Mouse (Mus musculus): ENCODE results near the gene Dnali1. TPM values are rescaled to one million over a fixed set of nuclear protein-coding genes. Genes with fewer than 3 reads are reported as not detected.

Dnali1 gene
- total and polyA plus RNA-seq, 2 experiments from 2014 or later, result 1.3 to 3.1 TPM

DNA sequence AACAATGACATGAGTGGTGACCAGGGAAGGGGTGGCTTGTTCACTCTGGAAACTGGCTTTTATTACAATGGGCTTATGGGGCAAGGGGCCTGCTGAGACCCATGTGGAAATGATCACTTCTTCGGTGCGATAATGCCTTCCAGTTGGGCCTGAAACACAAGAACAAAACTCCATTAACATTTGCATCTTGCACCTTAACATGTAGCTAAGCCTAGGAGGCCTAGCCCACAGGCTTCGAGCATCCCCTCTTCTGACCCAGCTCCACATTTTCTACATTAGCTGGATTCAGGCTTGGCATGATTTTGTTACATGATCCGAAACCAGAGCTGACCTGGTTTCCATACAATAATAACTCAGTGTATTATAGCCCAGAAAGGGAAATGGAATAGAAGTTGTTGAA is 9.0 kb downstream of the Dnali1 start:
- H3K9me3 ChIP-seq (ENCODE audit: low read length), result no peaks in the 10 kb centered on the region
- no peak for DNase-seq (ENCODE audit: low spot score)
- no peaks in the 10 kb centered on the region for H3K4me1 ChIP-seq (ENCODE audit: insufficient read depth, low read length)
- no peak overlapping the region for H3K27ac ChIP-seq (ENCODE audit: low read depth, low read length)
- no peaks in the 10 kb centered on the region for H3K27me3 ChIP-seq (ENCODE audit: insufficient read depth, low read length)
- H3K4me3 ChIP-seq (ENCODE audit: low read depth, low read length), result no peak overlapping the region
- TF ChIP-seq CTCF (IDR thresholded peaks at IDR 0.05), result no peak
- WGBS, result 89% methylated on average over 4 of the region's 4 CpGs
- no peak for ATAC-seq (ENCODE audit: low FRiP score)
- H3K9ac ChIP-seq (replicated peaks; ENCODE audit: low read length, poor library complexity, severe bottlenecking), result no peak overlapping the region
- H3K36me3 ChIP-seq (ENCODE audit: insufficient read depth, low read length), result peaks cover 42% of the 10 kb centered on the region
- no peak overlapping the region for H3K4me2 ChIP-seq (ENCODE audit: low read depth, low read length, poor library complexity, severe bottlenecking)

GRCm38 (mm10) chr4:125055385-125055784 is 10.1 kb downstream of the Dnali1 start:
- H3K4me1 ChIP-seq (ENCODE audit: insufficient read depth, low read length), result no peaks in the 10 kb centered on the region
- no peak for ATAC-seq (ENCODE audit: low FRiP score)
- WGBS, result 90% methylated on average over 9 of the region's 9 CpGs
- H3K4me2 ChIP-seq (ENCODE audit: low read depth, low read length, poor library complexity, severe bottlenecking), result no peak overlapping the region
- DNase-seq (ENCODE audit: low spot score), result no peak
- no peak overlapping the region for H3K27ac ChIP-seq (ENCODE audit: low read depth, low read length)
- H3K4me3 ChIP-seq (ENCODE audit: low read depth, low read length), result no peak overlapping the region
- no peak overlapping the region for H3K9ac ChIP-seq (replicated peaks; ENCODE audit: low read length, poor library complexity, severe bottlenecking)
- H3K36me3 ChIP-seq (ENCODE audit: insufficient read depth, low read length), result peaks cover 43% of the 10 kb centered on the region
- TF ChIP-seq CTCF (IDR thresholded peaks at IDR 0.05), result no peak
- no peaks in the 10 kb centered on the region for H3K9me3 ChIP-seq (ENCODE audit: low read length)
- H3K27me3 ChIP-seq (ENCODE audit: insufficient read depth, low read length), result no peaks in the 10 kb centered on the region

GRCm38 (mm10) chr4:125044454-125044853 is 21.0 kb downstream of the Dnali1 start:
- no peaks in the 10 kb centered on the region for H3K9me3 ChIP-seq (ENCODE audit: low read length)
- ATAC-seq (ENCODE audit: low FRiP score), result no peak
- 87% methylated on average over 7 of the region's 7 CpGs for WGBS

GRCm38 (mm10) chr4:125034341-125034740 is 31.2 kb downstream of the Dnali1 start:
- Histone ChIP-seq H3K9ac (replicated peaks; ENCODE audit: low read length, poor library complexity, severe bottlenecking) (no peak overlapping the region), H3K4me2 (ENCODE audit: low read depth, low read length, poor library complexity, severe bottlenecking) (no peak overlapping the region), H3K9me3 (ENCODE audit: low read length) (no peaks in the 10 kb centered on the region), H3K4me3 (ENCODE audit: low read depth, low read length) (no peak overlapping the region), H3K27ac (ENCODE audit: low read depth, low read length) (no peak overlapping the region), H3K4me1 (ENCODE audit: insufficient read depth, low read length) (no peaks in the 10 kb centered on the region), H3K27me3 (ENCODE audit: insufficient read depth, low read length) (no peaks in the 10 kb centered on the region), H3K36me3 (ENCODE audit: insufficient read depth, low read length) (peaks cover 20% of the 10 kb centered on the region)
- TF ChIP-seq CTCF (IDR thresholded peaks at IDR 0.05), result no peak
- ATAC-seq (ENCODE audit: low FRiP score) (no peak), DNase-seq (ENCODE audit: low spot score) (no peak)
- WGBS, result 96% methylated on average over 4 of the region's 4 CpGs

More at GRCm38 (mm10) chr4:125044454-125044853, 21.0 kb downstream of the Dnali1 start:
- H3K36me3 ChIP-seq (ENCODE audit: insufficient read depth, low read length), result peaks cover 71% of the 10 kb centered on the region
- no peak for DNase-seq (ENCODE audit: low spot score)
- no peak overlapping the region for H3K9ac ChIP-seq (replicated peaks; ENCODE audit: low read length, poor library complexity, severe bottlenecking)
- H3K4me2 ChIP-seq (ENCODE audit: low read depth, low read length, poor library complexity, severe bottlenecking), result no peak overlapping the region
- H3K27me3 ChIP-seq (ENCODE audit: insufficient read depth, low read length), result no peaks in the 10 kb centered on the region
- no peak overlapping the region for H3K27ac ChIP-seq (ENCODE audit: low read depth, low read length)
- no peaks in the 10 kb centered on the region for H3K4me1 ChIP-seq (ENCODE audit: insufficient read depth, low read length)
- no peak overlapping the region for H3K4me3 ChIP-seq (ENCODE audit: low read depth, low read length)
- no peak for TF ChIP-seq CTCF (IDR thresholded peaks at IDR 0.05)

DNA sequence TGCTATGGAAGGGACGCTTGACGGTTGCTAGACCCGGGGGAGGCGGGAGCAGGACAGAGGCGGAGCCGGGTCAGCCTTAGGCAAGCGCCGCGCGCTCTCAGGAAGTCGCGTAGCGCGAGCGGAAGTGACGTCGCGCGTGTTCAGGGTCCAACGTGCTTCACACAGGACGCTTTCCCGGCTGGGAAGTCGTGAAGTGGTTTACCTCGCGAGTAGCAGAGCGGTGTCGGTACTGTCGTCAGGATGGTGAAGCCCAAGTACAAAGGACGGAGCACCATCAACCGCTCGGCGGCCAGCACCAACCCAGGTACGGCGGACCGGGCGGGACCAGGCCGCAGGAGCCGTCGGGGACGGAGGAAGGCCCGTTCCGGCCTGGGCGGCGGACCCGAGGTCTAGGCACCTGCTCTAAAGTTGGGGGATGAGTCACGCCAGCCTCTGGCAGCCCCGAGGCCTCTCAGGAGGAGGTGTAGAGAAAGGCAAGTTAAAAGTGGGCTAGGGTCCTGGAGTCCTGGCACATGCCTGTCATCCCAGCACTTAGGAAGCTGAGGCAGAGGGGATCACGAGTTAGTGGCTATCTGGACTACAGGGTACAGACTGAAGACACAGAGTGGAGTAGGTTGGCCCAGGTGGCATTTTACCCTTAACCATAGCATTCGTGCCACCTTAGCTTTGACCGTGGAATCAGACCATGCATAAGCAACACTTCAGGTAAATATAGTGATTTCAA is 35.5 kb downstream of the Dnali1 start:
- TF ChIP-seq CTCF (IDR thresholded peaks at IDR 0.05), result no peak
- Histone ChIP-seq H3K9ac (replicated peaks; ENCODE audit: low read length, poor library complexity, severe bottlenecking) (peak overlapping the region; percentile 79), H3K4me2 (ENCODE audit: low read depth, low read length, poor library complexity, severe bottlenecking) (peak overlapping the region; percentile 75), H3K9me3 (ENCODE audit: low read length) (no peaks in the 10 kb centered on the region), H3K27me3 (ENCODE audit: insufficient read depth, low read length) (no peaks in the 10 kb centered on the region), H3K4me3 (ENCODE audit: low read depth, low read length) (peak overlapping the region; percentile 93), H3K4me1 (ENCODE audit: insufficient read depth, low read length) (no peaks in the 10 kb centered on the region), H3K36me3 (ENCODE audit: insufficient read depth, low read length) (peaks cover 2% of the 10 kb centered on the region; the same call in 1 of the 2 replicates), H3K27ac (ENCODE audit: low read depth, low read length) (peak overlapping the region; percentile 72)
- ATAC-seq (ENCODE audit: low FRiP score) (peak; percentile 96), DNase-seq (ENCODE audit: low spot score) (peak; percentile 97)
- 1% methylated on average over 50 of the region's 50 CpGs for WGBS

GRCm38 (mm10) chr4:125020780-125021538 is 44.5 kb downstream of the Dnali1 start:
- Histone ChIP-seq H3K27me3 (ENCODE audit: insufficient read depth, low read length) (no peaks in the 10 kb centered on the region), H3K4me2 (ENCODE audit: low read depth, low read length, poor library complexity, severe bottlenecking) (no peak overlapping the region), H3K4me1 (ENCODE audit: insufficient read depth, low read length) (no peaks in the 10 kb centered on the region), H3K4me3 (ENCODE audit: low read depth, low read length) (no peak overlapping the region), H3K9me3 (ENCODE audit: low read length) (no peaks in the 10 kb centered on the region), H3K27ac (ENCODE audit: low read depth, low read length) (no peak overlapping the region), H3K36me3 (ENCODE audit: insufficient read depth, low read length) (no peaks in the 10 kb centered on the region), H3K9ac (replicated peaks; ENCODE audit: low read length, poor library complexity, severe bottlenecking) (no peak overlapping the region)
- WGBS, result 28% methylated on average over 11 of the region's 11 CpGs
- DNase-seq (ENCODE audit: low spot score), result peak; percentile 23
- ATAC-seq (ENCODE audit: low FRiP score), result no peak
- TF ChIP-seq CTCF (IDR thresholded peaks at IDR 0.05), result peak; percentile 59
